Mouse (Mus musculus) hindbrain, embryonic 15.5 days (tissue): ENCODE results near the gene Agpat2. TPM values are rescaled to one million over a fixed set of nuclear protein-coding genes. Genes with fewer than 3 reads are reported as not detected.

Experiments used
- ATAC-seq: fragments of 200-750 bp; cut with Nextera tagmentation; 2 replicates; pipeline ENCODE4 v1.8.0; 2017; ENCODE audit warnings: low read depth, moderate number of reproducible peaks, moderate TSS enrichment; ENCODE audit not compliant: low FRiP score
- H3K27ac ChIP-seq: fragments of 300-500 bp; sonication (generic); replicated peaks from 2 replicates; pipeline ENCODE4 v1.5.1; 2015; ENCODE audit warnings: mild to moderate bottlenecking, inconsistent platforms
- H3K27me3 ChIP-seq: fragments of 300-500 bp; sonication (generic); 2 replicates; pipeline ENCODE4 v1.6.1; 2015; ENCODE audit warnings: control low read depth, inconsistent platforms
- H3K36me3 ChIP-seq: fragments of 300-500 bp; sonication (generic); 2 replicates; pipeline ENCODE4 v1.6.1; 2015; ENCODE audit warnings: control low read depth, inconsistent platforms
- H3K4me1 ChIP-seq: fragments of 300-500 bp; sonication (generic); replicated peaks from 2 replicates; pipeline ENCODE4 v1.6.1; 2015; ENCODE audit warnings: control low read depth, inconsistent platforms
- H3K4me2 ChIP-seq: fragments of 300-500 bp; sonication (generic); 2 replicates; pipeline ENCODE4 v1.6.1; 2015; ENCODE audit warnings: moderate library complexity, mild to moderate bottlenecking, inconsistent platforms
- H3K4me3 ChIP-seq: fragments of 300-500 bp; sonication (generic); 2 replicates; pipeline ENCODE4 v1.5.1; 2015; ENCODE audit warnings: mild to moderate bottlenecking, inconsistent platforms
- H3K9ac ChIP-seq: fragments of 300-500 bp; sonication (generic); 2 replicates; pipeline ENCODE4 v1.6.1; 2015; ENCODE audit warnings: inconsistent platforms
- H3K9me3 ChIP-seq: fragments of 300-500 bp; sonication (generic); 2 replicates; pipeline ENCODE4 v1.6.1; 2016; ENCODE audit warnings: control low read depth, inconsistent platforms
- WGBS: fragments of 180-500 bp; shearing (Covaris S2); methylation state at CpG from one replicate; pipeline ENCODE4 v1.1.7; 2015; 5-methylcytosine and 5-hydroxymethylcytosine counted together
- polyA plus RNA-seq: library from polyadenylated mRNA; unstranded; fragments of >200 nt; fragmentation: Nextera tagmentation; extraction: Ambion mirVana; gene quantifications from 2 replicates; pipeline ENCODE4 v1.2.1, GENCODE M21; 2015

Agpat2 gene
- polyA plus RNA-seq, 1 experiment from 2014 or later, result 6.1 TPM

DNA sequence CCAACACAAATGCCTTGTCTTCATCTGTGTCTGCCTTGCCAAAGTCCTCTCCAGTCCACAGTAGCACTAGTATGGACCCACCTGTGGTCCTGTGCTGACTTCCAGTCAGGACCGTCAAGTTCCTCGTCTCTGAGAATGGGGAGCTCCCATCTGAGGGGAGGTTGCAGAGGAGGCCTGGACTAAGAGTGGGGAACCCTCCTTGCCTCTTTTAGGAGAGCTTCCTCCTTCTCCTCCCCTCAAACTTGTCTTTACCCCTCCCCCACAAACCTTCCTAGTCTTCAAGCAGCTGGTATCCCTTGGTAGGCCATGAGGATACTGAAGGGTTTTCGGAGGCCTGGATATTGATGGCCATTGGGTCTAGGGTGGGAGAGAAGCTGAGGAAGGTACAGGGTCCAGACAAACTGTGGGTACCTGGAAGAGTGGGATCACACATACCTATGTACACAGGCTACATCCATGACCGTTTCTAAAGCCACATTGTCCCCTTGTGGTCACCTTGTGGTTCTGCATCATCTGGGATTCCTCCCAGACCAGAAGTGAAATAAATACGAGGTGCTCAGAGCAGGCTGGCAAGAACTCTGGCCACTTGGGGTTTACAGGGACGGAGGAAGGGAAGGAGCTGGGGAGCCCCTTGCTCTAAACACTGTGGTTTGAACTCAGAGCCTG lies 42.7 kb downstream of the Agpat2 start:
- H3K4me1 ChIP-seq, result peaks cover 8% of the 10 kb centered on the region; the same call in 1 of the 2 replicates
- H3K4me3 ChIP-seq, result no peak overlapping the region
- no peak overlapping the region for H3K9ac ChIP-seq
- 43% methylated on average over 6 of the region's 6 CpGs for WGBS
- no peaks in the 10 kb centered on the region for H3K9me3 ChIP-seq
- H3K36me3 ChIP-seq, result no peaks in the 10 kb centered on the region
- H3K27ac ChIP-seq, result no peak overlapping the region
- no peaks in the 10 kb centered on the region for H3K27me3 ChIP-seq
- no peak overlapping the region for H3K4me2 ChIP-seq
- peak; percentile 72 for ATAC-seq

DNA sequence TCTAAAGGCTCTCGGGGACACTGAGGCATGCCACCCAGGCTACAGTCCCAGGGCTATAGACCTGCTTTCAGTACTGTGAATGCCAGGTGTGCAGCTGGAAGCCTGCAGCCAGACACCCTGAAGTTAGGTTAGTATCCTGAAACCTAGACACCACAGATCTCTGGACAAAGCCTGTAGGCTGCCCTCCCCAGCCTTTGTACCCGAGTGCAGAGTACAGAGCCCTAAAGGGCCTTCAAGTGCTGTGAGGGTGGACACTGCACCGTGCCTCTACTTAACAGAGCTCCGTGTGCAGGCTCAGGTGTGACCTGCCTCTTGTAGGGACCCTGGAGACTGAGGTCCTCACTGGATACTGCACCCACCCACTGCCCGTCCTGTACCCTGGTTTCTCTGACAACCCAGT lies 43.7 kb downstream of the Agpat2 start:
- no peak overlapping the region for H3K9ac ChIP-seq
- H3K27me3 ChIP-seq, result no peaks in the 10 kb centered on the region
- no peaks in the 10 kb centered on the region for H3K9me3 ChIP-seq
- peaks cover 8% of the 10 kb centered on the region; the same call in 1 of the 2 replicates for H3K4me1 ChIP-seq
- H3K36me3 ChIP-seq, result no peaks in the 10 kb centered on the region
- no peak overlapping the region for H3K4me2 ChIP-seq
- no peak for ATAC-seq
- no peak overlapping the region for H3K27ac ChIP-seq
- no peak overlapping the region for H3K4me3 ChIP-seq
- 80% methylated on average over 5 of the region's 5 CpGs for WGBS

DNA sequence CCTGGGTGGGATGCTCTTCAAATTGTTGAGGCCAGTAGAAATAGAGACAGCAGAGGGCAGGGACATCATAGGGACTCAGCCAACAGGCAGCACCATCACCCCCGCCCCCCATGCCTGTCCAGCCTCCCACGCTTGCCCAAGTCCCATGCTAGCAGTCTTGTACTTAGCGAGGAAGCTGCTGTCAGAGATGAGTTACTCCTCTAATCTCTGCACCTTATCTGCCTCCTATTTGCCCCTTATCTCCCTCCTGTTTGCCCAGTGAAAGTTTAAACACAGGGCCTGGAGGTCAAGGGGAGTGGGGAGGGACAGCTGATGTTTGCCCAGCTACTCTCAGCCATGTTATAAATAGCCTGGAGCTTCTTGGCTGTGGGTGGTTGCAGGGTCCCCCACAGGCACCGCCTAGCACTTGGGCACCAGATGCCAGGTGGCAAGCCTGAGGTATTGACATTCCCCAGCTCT lies 47.7 kb downstream of the Agpat2 start:
- H3K4me3 ChIP-seq, result no peak overlapping the region
- no peak overlapping the region for H3K27ac ChIP-seq
- no peak overlapping the region for H3K4me2 ChIP-seq
- H3K9ac ChIP-seq, result no peak overlapping the region
- 81% methylated on average over 4 of the region's 4 CpGs for WGBS
- H3K27me3 ChIP-seq, result no peaks in the 10 kb centered on the region
- ATAC-seq, result no peak
- peaks cover 5% of the 10 kb centered on the region; the same call in 1 of the 2 replicates for H3K4me1 ChIP-seq
- H3K36me3 ChIP-seq, result no peaks in the 10 kb centered on the region
- H3K9me3 ChIP-seq, result no peaks in the 10 kb centered on the region

DNA sequence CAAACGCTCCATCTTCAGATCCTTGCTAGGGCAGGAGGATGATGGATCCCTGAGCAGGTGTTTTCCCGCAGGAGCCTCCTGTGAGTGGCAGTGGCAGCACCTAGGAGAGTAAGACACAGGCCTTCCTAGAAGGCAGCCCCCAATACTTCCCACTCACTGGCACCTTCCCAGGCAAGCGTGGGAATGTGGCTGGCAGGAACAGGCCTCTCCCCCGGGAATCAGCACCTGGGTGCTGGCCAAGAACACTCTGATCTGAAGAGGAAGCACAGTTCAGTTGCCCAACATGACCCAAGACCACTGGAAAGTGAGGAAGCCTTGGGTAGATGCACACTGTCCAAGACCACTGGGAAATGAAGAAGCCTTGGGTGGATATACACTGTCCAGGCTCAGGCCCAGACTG lies 49.1 kb downstream of the Agpat2 start:
- H3K4me1 ChIP-seq, result peaks cover 13% of the 10 kb centered on the region
- H3K9ac ChIP-seq, result no peak overlapping the region
- H3K4me2 ChIP-seq, result no peak overlapping the region
- H3K4me3 ChIP-seq, result no peak overlapping the region
- no peak for ATAC-seq
- no peaks in the 10 kb centered on the region for H3K36me3 ChIP-seq
- no peak overlapping the region for H3K27ac ChIP-seq
- no peaks in the 10 kb centered on the region for H3K27me3 ChIP-seq
- no peaks in the 10 kb centered on the region for H3K9me3 ChIP-seq
- 81% methylated on average over 4 of the region's 4 CpGs for WGBS

DNA sequence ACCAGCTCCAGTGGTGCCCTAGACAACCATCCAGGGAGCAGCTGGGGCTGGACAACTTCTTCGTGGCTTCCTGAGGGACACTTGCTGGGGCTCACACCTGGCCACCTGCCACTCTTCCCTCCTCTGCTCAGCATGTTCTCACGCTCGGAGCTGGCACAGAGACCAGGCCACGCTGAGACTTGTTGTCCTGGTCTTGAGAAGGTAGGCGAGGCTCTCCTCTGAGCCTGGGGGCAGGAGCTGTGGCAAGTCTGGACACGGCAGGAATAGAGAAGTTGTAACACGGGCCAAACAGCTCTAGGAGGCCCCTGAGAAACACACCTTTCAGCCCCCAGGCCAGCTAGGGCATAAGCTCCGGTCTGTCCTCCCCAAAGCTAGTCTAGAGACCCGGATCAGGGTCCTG lies 50.3 kb downstream of the Agpat2 start:
- Histone ChIP-seq H3K36me3 (no peaks in the 10 kb centered on the region), H3K27me3 (no peaks in the 10 kb centered on the region), H3K4me1 (peaks cover 13% of the 10 kb centered on the region), H3K9ac (no peak overlapping the region), H3K27ac (no peak overlapping the region), H3K4me2 (no peak overlapping the region), H3K9me3 (no peaks in the 10 kb centered on the region), H3K4me3 (no peak overlapping the region)
- 83% methylated on average over 9 of the region's 9 CpGs for WGBS
- ATAC-seq, result no peak

DNA sequence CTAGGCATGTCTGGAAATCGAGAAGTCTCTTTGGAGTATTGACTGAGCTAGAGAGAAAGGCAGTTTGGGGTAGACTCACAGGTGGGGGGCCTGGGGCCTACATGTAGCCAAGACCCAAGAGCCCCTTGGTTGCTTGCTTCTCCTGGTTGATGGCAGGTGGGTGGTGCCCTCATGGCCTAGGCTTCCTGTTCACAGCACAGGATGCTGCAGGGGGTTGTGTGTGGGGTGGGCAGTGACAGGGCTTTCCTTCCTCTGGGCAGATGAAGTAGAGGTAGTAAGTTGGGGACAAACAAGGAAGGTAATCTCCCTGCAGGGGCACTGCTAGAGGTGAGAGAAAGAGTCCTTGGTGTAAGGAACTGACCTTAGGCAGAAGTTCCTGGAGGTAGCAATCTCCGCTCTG lies 52.2 kb downstream of the Agpat2 start:
- Histone ChIP-seq H3K9ac (no peak overlapping the region), H3K27me3 (no peaks in the 10 kb centered on the region), H3K27ac (no peak overlapping the region), H3K9me3 (no peaks in the 10 kb centered on the region), H3K4me1 (peaks cover 19% of the 10 kb centered on the region), H3K4me2 (no peak overlapping the region), H3K4me3 (no peak overlapping the region), H3K36me3 (no peaks in the 10 kb centered on the region)
- ATAC-seq, result no peak
- 96% methylated on average over 2 of the region's 2 CpGs for WGBS

DNA sequence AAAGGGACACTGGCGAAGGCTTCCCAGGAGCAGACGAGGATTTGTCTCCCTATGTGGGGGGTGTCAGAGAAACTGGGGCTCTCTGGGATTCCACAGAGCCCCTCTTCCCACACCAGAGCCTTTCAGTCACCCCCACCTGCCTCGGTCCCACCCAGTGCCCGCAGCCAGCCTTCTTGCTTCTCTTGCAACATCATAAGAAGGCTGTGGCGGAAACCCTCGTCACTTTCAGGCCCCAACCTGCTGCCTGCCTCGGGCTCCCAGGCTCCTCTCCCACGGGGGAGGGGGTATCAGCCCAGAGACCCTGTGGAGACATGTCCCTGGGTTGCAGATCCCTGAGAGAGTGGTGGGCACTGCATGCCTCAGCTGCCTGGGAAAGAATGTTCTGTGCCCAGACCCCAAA lies 52.8 kb downstream of the Agpat2 start:
- H3K4me1 ChIP-seq, result peaks cover 20% of the 10 kb centered on the region
- no peaks in the 10 kb centered on the region for H3K9me3 ChIP-seq
- no peak overlapping the region for H3K4me3 ChIP-seq
- no peak for ATAC-seq
- no peak overlapping the region for H3K4me2 ChIP-seq
- no peaks in the 10 kb centered on the region for H3K36me3 ChIP-seq
- no peaks in the 10 kb centered on the region for H3K27me3 ChIP-seq
- H3K9ac ChIP-seq, result no peak overlapping the region
- no peak overlapping the region for H3K27ac ChIP-seq
- WGBS, result 77% methylated on average over 8 of the region's 8 CpGs

DNA sequence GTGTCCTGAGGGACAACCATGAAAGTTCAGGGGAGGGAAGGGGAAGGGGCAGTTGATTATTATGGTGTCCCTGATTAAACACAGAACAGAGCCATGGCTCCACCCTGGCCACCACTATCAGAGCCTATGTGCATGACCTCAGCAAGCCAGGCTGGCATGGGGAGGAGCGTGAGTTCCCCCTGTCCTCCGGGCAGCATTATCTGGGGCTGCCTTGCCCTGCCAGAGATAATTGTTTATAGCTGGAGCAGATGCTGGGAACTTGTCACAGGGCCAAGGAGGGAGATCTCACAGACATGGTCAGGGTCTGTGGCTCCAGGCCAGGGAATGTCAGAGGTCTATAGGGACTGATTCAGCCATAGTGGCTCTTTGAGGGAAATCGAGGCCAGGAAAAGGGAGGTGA lies 53.4 kb downstream of the Agpat2 start:
- Histone ChIP-seq H3K4me2 (no peak overlapping the region), H3K4me3 (no peak overlapping the region), H3K36me3 (no peaks in the 10 kb centered on the region), H3K4me1 (peaks cover 20% of the 10 kb centered on the region), H3K27ac (no peak overlapping the region), H3K9ac (no peak overlapping the region), H3K27me3 (no peaks in the 10 kb centered on the region), H3K9me3 (no peaks in the 10 kb centered on the region)
- 67% methylated on average over 3 of the region's 3 CpGs for WGBS
- no peak for ATAC-seq

DNA sequence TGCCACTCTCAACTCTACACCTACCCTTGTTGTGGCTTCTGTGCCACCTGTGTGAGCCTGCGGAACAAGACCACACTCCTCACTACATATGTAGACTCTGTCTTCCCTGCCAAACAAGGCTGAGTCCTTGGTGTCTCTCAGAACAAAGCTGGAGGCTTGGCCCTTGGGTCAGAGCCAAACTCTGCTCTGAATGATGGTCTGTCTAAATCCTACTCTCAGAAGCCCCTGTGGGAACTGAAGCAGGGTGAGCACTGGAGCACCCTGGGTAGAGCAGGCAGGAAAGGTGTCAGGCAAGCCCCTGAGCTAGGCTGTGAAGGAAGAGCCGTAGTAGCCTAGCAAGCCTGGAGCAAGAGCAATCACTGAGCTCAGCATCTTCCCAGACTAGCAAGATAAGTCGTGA lies 54.0 kb downstream of the Agpat2 start:
- Histone ChIP-seq H3K4me3 (no peak overlapping the region), H3K4me1 (peaks cover 20% of the 10 kb centered on the region), H3K4me2 (no peak overlapping the region), H3K27me3 (no peaks in the 10 kb centered on the region), H3K9me3 (no peaks in the 10 kb centered on the region), H3K27ac (no peak overlapping the region), H3K9ac (no peak overlapping the region), H3K36me3 (no peaks in the 10 kb centered on the region)
- no peak for ATAC-seq
- 69% methylated on average over 3 of the region's 3 CpGs for WGBS

DNA sequence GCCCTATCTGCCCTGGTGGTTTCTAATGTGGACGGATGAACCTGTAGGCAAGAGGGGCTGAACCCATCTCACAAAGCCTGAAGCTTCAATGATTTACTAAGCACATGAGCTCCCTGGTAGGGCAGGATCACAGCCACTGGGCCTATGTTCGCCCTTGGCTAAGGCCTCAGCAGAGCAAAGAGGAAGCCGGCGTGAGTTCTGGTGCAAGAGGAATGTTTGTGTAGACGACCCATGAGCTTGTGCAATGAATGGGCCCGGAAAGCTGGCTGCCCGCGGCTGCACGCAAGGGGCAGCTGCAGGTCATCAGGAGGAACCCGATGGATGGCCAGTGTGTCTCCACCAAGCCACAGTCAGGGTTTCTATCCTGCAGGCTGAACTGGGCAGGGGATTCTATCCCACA lies 54.4 kb downstream of the Agpat2 start:
- H3K4me1 ChIP-seq, result peaks cover 20% of the 10 kb centered on the region
- H3K4me3 ChIP-seq, result no peak overlapping the region
- H3K27me3 ChIP-seq, result no peaks in the 10 kb centered on the region
- ATAC-seq, result no peak
- no peak overlapping the region for H3K27ac ChIP-seq
- WGBS, result 82% methylated on average over 10 of the region's 10 CpGs
- H3K4me2 ChIP-seq, result no peak overlapping the region
- H3K9ac ChIP-seq, result no peak overlapping the region
- no peaks in the 10 kb centered on the region for H3K9me3 ChIP-seq
- H3K36me3 ChIP-seq, result no peaks in the 10 kb centered on the region

DNA sequence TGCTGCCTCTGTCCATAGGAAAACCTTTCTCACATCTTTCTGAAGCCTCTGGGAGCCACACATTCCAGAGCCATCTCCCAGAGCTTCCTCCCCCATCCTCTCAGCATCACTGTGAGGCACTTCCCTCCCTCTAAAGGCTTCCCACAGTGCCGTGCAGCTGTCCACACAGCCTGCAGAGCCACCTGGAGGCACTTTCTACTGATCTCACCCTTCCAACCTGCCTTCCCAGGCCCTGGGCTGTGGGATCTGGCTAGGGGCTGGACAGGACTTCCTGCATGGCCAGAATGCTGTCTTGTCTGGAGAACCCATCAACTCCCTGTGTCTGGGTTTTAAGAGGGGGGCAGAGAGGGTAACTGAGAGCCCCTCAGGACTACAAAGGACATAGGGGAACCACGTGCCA lies 56.7 kb downstream of the Agpat2 start:
- ATAC-seq, result no peak
- Histone ChIP-seq H3K4me2 (no peak overlapping the region), H3K9me3 (no peaks in the 10 kb centered on the region), H3K9ac (no peak overlapping the region), H3K4me3 (no peak overlapping the region), H3K27me3 (no peaks in the 10 kb centered on the region), H3K27ac (no peak overlapping the region), H3K36me3 (no peaks in the 10 kb centered on the region), H3K4me1 (peaks cover 20% of the 10 kb centered on the region)
- WGBS, result 27% methylated on average over 2 of the region's 2 CpGs

DNA sequence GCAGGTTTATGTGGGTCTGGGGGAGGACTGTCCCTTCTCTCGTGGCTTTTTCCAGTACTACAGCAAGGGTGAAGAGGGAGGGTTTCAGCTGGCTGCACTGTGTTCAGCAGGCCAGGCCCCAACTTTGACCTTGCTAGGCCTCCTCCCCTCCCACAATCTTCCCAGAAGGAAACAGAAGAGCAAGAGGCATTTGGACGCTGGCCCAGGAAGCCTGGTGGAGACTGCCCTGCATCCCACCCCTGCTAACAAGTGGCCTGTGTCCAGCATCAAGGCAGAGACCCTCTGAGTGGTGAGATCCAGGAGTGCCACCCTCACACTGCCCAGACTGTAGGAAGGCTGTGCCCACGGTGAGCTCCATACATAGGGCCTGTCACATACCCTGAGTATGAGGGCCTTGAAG lies 60.0 kb downstream of the Agpat2 start:
- 48% methylated on average over 3 of the region's 3 CpGs for WGBS
- no peak overlapping the region for H3K9ac ChIP-seq
- H3K4me2 ChIP-seq, result no peak overlapping the region
- peaks cover 24% of the 10 kb centered on the region for H3K4me1 ChIP-seq
- no peak for ATAC-seq
- no peak overlapping the region for H3K27ac ChIP-seq
- H3K4me3 ChIP-seq, result no peak overlapping the region
- no peaks in the 10 kb centered on the region for H3K27me3 ChIP-seq
- H3K9me3 ChIP-seq, result no peaks in the 10 kb centered on the region
- H3K36me3 ChIP-seq, result no peaks in the 10 kb centered on the region

DNA sequence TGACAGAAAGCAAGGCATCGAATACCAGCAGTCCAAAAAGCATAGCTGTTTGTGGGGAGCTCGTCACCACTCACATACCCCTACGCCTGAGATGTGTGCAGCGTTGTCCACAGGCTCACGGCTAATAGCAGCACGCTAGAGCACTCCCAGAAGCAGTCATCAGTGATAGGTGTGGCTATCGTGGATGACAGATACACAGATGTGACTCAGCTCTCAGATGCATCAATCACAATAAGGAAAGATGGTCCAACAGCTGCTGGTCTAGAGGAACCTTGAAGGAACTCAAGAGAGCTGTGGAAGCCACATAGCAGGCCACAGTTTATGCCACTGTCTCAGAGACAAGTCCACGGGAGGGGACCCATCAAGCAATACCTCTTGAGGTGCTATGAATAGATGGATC lies 60.4 kb downstream of the Agpat2 start:
- Histone ChIP-seq H3K27me3 (no peaks in the 10 kb centered on the region), H3K4me2 (no peak overlapping the region), H3K4me1 (peaks cover 25% of the 10 kb centered on the region), H3K36me3 (no peaks in the 10 kb centered on the region), H3K9ac (no peak overlapping the region), H3K27ac (no peak overlapping the region), H3K4me3 (no peak overlapping the region), H3K9me3 (no peaks in the 10 kb centered on the region)
- WGBS, result 91% methylated on average over 8 of the region's 8 CpGs
- ATAC-seq, result no peak
